Mouse (Mus musculus): Measurements from ENCODE around the gene Zmym6. TPM values are rescaled to one million over a fixed set of nuclear protein-coding genes. Genes with fewer than 3 reads are reported as not detected.

Gene Zmym6
- polyA plus RNA-seq, 1 experiment from 2014 or later, result 27.7 TPM

DNA sequence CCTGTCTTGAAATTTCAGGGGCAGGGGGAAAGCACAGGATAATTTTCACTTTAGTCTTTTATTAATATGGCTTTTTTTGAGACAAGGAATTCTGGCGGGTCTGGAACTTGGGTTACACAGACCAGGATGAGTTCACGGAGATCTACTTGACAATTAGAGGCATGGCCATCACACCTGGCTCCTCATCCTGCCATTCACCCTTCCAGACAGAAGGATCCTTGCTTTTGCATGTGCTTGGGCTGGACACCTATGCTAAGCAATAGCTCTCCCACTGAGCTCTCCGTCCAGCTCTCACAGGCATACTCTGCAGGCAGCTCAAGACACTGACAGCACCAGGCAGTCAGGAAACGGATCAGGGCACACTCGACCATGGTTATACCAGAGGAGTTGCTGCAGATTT lies 24.1 kb upstream of the Zmym6 start:
- Histone ChIP-seq H3K36me3 (replicated peaks; ENCODE audit: control insufficient read depth, insufficient read depth, low read depth, low read length) (peaks cover 3% of the 10 kb centered on the region), H3K27ac (replicated peaks; ENCODE audit: low read depth, low read length) (no peak overlapping the region), H3K9me3 (replicated peaks; ENCODE audit: control insufficient read depth, low read length) (no peaks in the 10 kb centered on the region), H3K9ac (replicated peaks; ENCODE audit: low read length) (no peak overlapping the region), H3K27me3 (ENCODE audit: control insufficient read depth, insufficient read depth, low read length) (no peaks in the 10 kb centered on the region), H3K4me1 (ENCODE audit: control insufficient read depth, insufficient read depth, low read length) (no peaks in the 10 kb centered on the region), H3K4me2 (ENCODE audit: low read depth, low read length) (no peak overlapping the region), H3K4me3 (ENCODE audit: low read depth, low read length) (no peak overlapping the region)
- DNase-seq (ENCODE audit: low spot score) (no peak), ATAC-seq (replicated peaks; ENCODE audit: insufficient number of reproducible peaks, low FRiP score, low TSS enrichment, low read depth) (no peak)
- WGBS, result 94% methylated on average over 5 of the region's 5 CpGs

DNA sequence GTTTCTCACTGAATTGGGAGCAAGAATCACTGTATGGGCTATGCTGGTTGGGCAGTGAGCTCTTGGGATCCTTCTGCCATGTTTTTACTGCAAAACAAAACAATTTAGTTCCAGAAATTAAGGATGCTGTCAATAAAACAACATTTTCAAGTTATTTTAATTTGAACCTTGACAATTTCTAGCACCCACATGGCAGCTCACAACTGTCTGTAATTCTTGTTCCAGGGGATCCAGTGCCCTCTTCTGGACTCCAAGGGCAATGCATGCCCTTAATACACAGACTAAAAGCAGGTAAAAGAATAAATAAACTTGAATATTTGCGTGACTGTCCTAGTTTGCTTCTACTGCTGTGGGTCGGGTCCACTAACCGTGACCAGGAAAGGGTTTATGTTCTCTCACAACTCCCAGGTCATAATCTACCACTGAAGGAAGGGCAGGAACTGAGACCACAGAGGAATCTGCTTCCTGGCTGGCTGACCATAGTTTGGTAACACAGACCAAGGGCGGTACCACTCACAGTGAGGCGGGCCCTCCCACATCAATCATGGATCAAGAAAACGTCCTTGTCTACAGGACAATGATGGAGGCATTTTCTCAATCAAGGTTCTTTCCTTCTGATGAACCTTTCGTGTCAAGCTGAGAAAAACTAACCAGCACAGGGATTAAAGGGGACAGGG lies 22.5 kb upstream of the Zmym6 start:
- 74% methylated on average over 7 of the region's 7 CpGs for WGBS

DNA sequence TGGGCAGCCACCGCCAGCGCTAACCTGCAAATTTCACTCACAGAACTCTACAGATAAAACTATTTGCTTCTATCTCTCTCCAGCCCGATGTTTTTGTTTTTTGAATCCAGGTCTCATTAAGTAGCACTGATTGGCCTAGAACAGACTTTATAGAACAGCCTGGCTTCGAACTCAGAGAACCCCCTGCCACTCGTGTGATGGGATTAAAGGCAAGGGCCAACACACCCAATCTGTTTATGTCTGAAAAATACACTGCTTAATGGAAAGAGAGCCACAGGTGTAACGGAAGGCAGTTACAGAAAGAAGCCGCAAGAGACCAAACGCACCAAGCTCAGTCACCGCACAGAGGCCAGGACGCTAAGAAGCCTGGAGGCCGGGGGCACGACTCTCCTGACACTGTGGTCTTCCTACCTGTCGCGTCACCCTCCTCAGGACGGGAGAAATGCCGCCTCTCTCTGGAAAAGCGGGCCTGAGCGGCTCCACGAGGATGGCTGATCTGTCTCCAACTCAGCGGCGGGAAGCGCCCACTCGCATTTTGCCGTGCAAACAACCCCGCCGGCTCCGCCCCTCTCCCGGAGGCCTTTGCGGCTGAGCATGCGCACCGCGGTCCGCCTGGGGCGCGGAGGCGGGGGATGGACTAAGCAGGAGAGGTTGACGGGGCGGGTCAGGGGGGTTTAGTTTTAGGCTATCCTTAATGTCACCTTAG lies 16.4 kb upstream of the Zmym6 start, which contains the start of gene Zmym1:
Gene Zmym1, minus strand, starts transcription at position 568 of the 706 bp plus-strand sequence.
- Histone ChIP-seq H3K9me3 (replicated peaks; ENCODE audit: control insufficient read depth, low read length) (no peaks in the 10 kb centered on the region), H3K4me1 (ENCODE audit: control insufficient read depth, insufficient read depth, low read length) (no peaks in the 10 kb centered on the region), H3K4me3 (ENCODE audit: low read depth, low read length) (peak within 1 kb of the TSS; percentile 71), H3K9ac (replicated peaks; ENCODE audit: low read length) (peak within 1 kb of the TSS; percentile 85), H3K27me3 (ENCODE audit: control insufficient read depth, insufficient read depth, low read length) (no peaks in the 10 kb centered on the region), H3K4me2 (ENCODE audit: low read depth, low read length) (peak within 1 kb of the TSS; percentile 48), H3K27ac (replicated peaks; ENCODE audit: low read depth, low read length) (no peak within 1 kb of the TSS), H3K36me3 (replicated peaks; ENCODE audit: control insufficient read depth, insufficient read depth, low read depth, low read length) (no peaks in the 10 kb centered on the region; the same call in none of the 2 replicates)
- WGBS, result 2% methylated on average over 38 of the region's 38 CpGs
- DNase-seq (ENCODE audit: low spot score) (peak; percentile 92), ATAC-seq (replicated peaks; ENCODE audit: insufficient number of reproducible peaks, low FRiP score, low TSS enrichment, low read depth) (peak; percentile 88)

More for the DNA sequence above, 22.5 kb upstream of the Zmym6 start:
- no peak for DNase-seq (ENCODE audit: low spot score)
- Histone ChIP-seq H3K9ac (replicated peaks; ENCODE audit: low read length) (no peak overlapping the region), H3K4me3 (ENCODE audit: low read depth, low read length) (no peak overlapping the region), H3K4me1 (ENCODE audit: control insufficient read depth, insufficient read depth, low read length) (no peaks in the 10 kb centered on the region), H3K9me3 (replicated peaks; ENCODE audit: control insufficient read depth, low read length) (no peaks in the 10 kb centered on the region), H3K4me2 (ENCODE audit: low read depth, low read length) (no peak overlapping the region), H3K36me3 (replicated peaks; ENCODE audit: control insufficient read depth, insufficient read depth, low read depth, low read length) (no peaks in the 10 kb centered on the region; the same call in none of the 2 replicates), H3K27me3 (ENCODE audit: control insufficient read depth, insufficient read depth, low read length) (no peaks in the 10 kb centered on the region), H3K27ac (replicated peaks; ENCODE audit: low read depth, low read length) (no peak overlapping the region)
- ATAC-seq (replicated peaks; ENCODE audit: insufficient number of reproducible peaks, low FRiP score, low TSS enrichment, low read depth), result no peak

DNA sequence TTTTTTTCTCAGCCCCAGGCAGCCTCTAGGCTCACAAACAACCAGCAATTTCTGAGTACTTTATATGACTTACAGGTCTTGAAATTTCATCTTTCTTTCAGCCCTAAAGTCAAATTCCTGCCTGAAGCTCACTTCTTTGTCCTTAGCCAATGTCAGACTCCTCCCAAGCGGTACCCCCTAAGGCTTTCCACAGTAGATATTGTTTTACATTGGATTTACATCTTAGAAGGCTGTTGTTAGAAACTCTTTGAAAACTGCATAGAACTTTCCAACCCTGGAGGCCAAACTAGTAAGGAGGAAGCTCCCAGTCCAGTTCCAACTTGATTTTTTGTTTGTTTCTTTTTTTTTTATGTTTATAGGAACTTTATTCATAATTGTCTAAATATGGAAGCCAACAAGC lies 13.1 kb upstream of the Zmym6 start:
- no peaks in the 10 kb centered on the region for H3K27me3 ChIP-seq (ENCODE audit: control insufficient read depth, insufficient read depth, low read length)
- DNase-seq (ENCODE audit: low spot score), result no peak
- H3K9ac ChIP-seq (replicated peaks; ENCODE audit: low read length), result no peak overlapping the region
- no peak for ATAC-seq (replicated peaks; ENCODE audit: insufficient number of reproducible peaks, low FRiP score, low TSS enrichment, low read depth)
- H3K4me3 ChIP-seq (ENCODE audit: low read depth, low read length), result no peak overlapping the region
- H3K4me1 ChIP-seq (ENCODE audit: control insufficient read depth, insufficient read depth, low read length), result no peaks in the 10 kb centered on the region
- no peak overlapping the region for H3K4me2 ChIP-seq (ENCODE audit: low read depth, low read length)
- WGBS, result 45% methylated on average over 1 of the region's 1 CpGs
- H3K9me3 ChIP-seq (replicated peaks; ENCODE audit: control insufficient read depth, low read length), result no peaks in the 10 kb centered on the region
- no peak overlapping the region for H3K27ac ChIP-seq (replicated peaks; ENCODE audit: low read depth, low read length)
- H3K36me3 ChIP-seq (replicated peaks; ENCODE audit: control insufficient read depth, insufficient read depth, low read depth, low read length), result no peaks in the 10 kb centered on the region

DNA sequence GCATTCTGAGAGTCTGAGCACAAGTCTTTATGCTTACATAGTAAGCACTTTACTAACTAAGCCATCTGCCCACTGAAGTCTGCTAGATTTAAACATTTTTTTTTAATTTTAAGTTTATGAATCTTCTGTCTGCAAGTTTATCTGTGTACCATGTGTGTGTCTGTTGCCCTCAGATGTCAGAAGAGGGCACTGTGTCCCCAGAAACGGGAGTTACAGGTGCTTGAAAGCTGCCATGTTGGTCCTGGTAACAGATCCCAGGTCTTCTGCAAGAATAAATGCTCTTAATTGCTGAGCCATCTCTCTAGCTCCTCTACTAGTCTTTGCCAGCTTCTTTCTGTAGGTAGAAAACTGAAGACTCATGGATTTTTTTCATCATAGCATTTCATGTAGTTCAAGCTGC lies 2.3 kb upstream of the Zmym6 start:
- H3K4me3 ChIP-seq (ENCODE audit: low read depth, low read length), result no peak overlapping the region
- no peaks in the 10 kb centered on the region for H3K36me3 ChIP-seq (replicated peaks; ENCODE audit: control insufficient read depth, insufficient read depth, low read depth, low read length)
- H3K9ac ChIP-seq (replicated peaks; ENCODE audit: low read length), result no peak overlapping the region
- ATAC-seq (replicated peaks; ENCODE audit: insufficient number of reproducible peaks, low FRiP score, low TSS enrichment, low read depth) (no peak), DNase-seq (ENCODE audit: low spot score) (no peak)
- no peak overlapping the region for H3K27ac ChIP-seq (replicated peaks; ENCODE audit: low read depth, low read length)
- H3K9me3 ChIP-seq (replicated peaks; ENCODE audit: control insufficient read depth, low read length), result no peaks in the 10 kb centered on the region
- H3K4me1 ChIP-seq (ENCODE audit: control insufficient read depth, insufficient read depth, low read length), result no peaks in the 10 kb centered on the region
- H3K4me2 ChIP-seq (ENCODE audit: low read depth, low read length), result no peak overlapping the region
- 75% methylated on average over 1 of the region's 1 CpGs for WGBS
- H3K27me3 ChIP-seq (ENCODE audit: control insufficient read depth, insufficient read depth, low read length), result no peaks in the 10 kb centered on the region

DNA sequence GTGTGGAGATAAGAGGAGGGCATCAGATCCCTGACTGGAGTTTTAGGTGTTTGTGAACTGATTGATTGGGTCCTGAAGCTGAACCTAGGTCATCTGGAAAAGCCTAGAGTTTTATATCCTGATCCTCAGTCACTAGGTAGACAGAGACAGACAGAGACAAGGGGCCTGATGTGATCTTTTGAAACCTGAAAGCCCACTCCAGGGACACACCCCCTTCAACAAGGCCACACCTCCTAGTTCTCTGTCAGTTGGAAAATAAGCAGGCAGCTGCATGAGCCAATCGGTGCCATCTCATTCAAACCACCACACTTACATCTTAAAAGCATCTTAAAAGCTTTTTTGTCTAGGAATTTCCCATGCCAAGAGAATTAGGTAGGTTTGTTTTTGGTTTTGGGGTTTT lies 3.6 kb downstream of the Zmym6 start:
- no peak overlapping the region for H3K9ac ChIP-seq (replicated peaks; ENCODE audit: low read length)
- ATAC-seq (replicated peaks; ENCODE audit: insufficient number of reproducible peaks, low FRiP score, low TSS enrichment, low read depth) (no peak), DNase-seq (ENCODE audit: low spot score) (no peak)
- no peaks in the 10 kb centered on the region for H3K36me3 ChIP-seq (replicated peaks; ENCODE audit: control insufficient read depth, insufficient read depth, low read depth, low read length)
- H3K27ac ChIP-seq (replicated peaks; ENCODE audit: low read depth, low read length), result no peak overlapping the region
- no peaks in the 10 kb centered on the region for H3K4me1 ChIP-seq (ENCODE audit: control insufficient read depth, insufficient read depth, low read length)
- no peaks in the 10 kb centered on the region for H3K9me3 ChIP-seq (replicated peaks; ENCODE audit: control insufficient read depth, low read length)
- no peak overlapping the region for H3K4me2 ChIP-seq (ENCODE audit: low read depth, low read length)
- WGBS, result 55% methylated on average over 1 of the region's 1 CpGs
- no peak overlapping the region for H3K4me3 ChIP-seq (ENCODE audit: low read depth, low read length)
- no peaks in the 10 kb centered on the region for H3K27me3 ChIP-seq (ENCODE audit: control insufficient read depth, insufficient read depth, low read length)

DNA sequence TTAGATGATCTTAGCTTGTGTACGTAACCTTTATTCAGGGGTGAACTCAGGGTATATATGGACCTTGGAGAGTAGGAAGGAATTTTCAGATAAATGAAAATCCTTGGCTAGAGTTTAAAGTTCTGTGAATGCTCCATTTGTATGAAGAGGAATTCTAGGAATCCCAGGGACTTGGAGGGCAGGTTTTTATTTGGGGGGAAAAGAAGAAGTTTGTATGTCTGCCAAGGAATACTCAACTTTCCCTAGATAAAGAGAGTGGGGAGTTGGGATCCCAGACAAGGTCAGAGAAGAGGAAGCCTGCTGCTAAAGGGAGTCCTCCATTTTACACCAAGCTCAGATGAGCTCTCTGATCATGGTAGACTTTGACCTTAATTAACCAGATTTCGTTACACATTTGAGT lies 5.9 kb downstream of the Zmym6 start:
- no peaks in the 10 kb centered on the region for H3K9me3 ChIP-seq (replicated peaks; ENCODE audit: control insufficient read depth, low read length)
- H3K9ac ChIP-seq (replicated peaks; ENCODE audit: low read length), result no peak overlapping the region
- WGBS, result 89% methylated on average over 2 of the region's 2 CpGs
- H3K4me3 ChIP-seq (ENCODE audit: low read depth, low read length), result no peak overlapping the region
- ATAC-seq (replicated peaks; ENCODE audit: insufficient number of reproducible peaks, low FRiP score, low TSS enrichment, low read depth) (no peak), DNase-seq (ENCODE audit: low spot score) (no peak)
- no peaks in the 10 kb centered on the region for H3K4me1 ChIP-seq (ENCODE audit: control insufficient read depth, insufficient read depth, low read length)
- H3K27me3 ChIP-seq (ENCODE audit: control insufficient read depth, insufficient read depth, low read length), result no peaks in the 10 kb centered on the region
- no peaks in the 10 kb centered on the region for H3K36me3 ChIP-seq (replicated peaks; ENCODE audit: control insufficient read depth, insufficient read depth, low read depth, low read length)
- H3K4me2 ChIP-seq (ENCODE audit: low read depth, low read length), result no peak overlapping the region
- H3K27ac ChIP-seq (replicated peaks; ENCODE audit: low read depth, low read length), result no peak overlapping the region

DNA sequence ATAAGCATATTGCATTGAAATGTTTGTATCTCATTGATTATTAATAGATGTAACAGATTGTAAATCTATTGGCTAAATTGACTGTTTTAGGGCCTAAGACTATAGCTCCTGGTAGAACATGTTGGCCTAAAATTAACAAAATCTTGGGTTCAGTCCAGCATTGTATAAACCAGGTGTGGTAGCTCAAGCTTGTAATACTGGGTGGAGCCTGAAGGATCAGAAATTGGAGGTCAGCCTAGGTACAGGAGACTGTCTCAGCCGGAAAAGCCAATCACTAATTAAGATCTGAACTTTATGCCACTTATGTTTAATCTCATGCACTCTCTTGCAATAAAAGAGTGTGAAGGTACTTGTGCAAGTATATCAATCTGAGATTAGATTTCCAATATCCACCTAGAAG lies 8.6 kb downstream of the Zmym6 start:
- Histone ChIP-seq H3K27ac (replicated peaks; ENCODE audit: low read depth, low read length) (no peak overlapping the region), H3K4me3 (ENCODE audit: low read depth, low read length) (no peak overlapping the region), H3K4me1 (ENCODE audit: control insufficient read depth, insufficient read depth, low read length) (no peaks in the 10 kb centered on the region), H3K27me3 (ENCODE audit: control insufficient read depth, insufficient read depth, low read length) (no peaks in the 10 kb centered on the region), H3K36me3 (replicated peaks; ENCODE audit: control insufficient read depth, insufficient read depth, low read depth, low read length) (no peaks in the 10 kb centered on the region), H3K9ac (replicated peaks; ENCODE audit: low read length) (no peak overlapping the region), H3K9me3 (replicated peaks; ENCODE audit: control insufficient read depth, low read length) (no peaks in the 10 kb centered on the region), H3K4me2 (ENCODE audit: low read depth, low read length) (no peak overlapping the region)
- DNase-seq (ENCODE audit: low spot score) (no peak), ATAC-seq (replicated peaks; ENCODE audit: insufficient number of reproducible peaks, low FRiP score, low TSS enrichment, low read depth) (no peak)
- WGBS, result 66% methylated on average over 1 of the region's 1 CpGs
